Mouse (Mus musculus) brain, embryonic 14.5 days (tissue): ENCODE data around the gene Cd86.

Source experiments
- CTCF ChIP-seq: fragments of 200-500 bp; IDR thresholded peaks from 2 replicates; pipeline ENCODE4 v1.5.1; 2012; ENCODE audit warnings: inconsistent platforms, mild to moderate bottlenecking, moderate library complexity, borderline replicate concordance; ENCODE audit not compliant: insufficient read depth, insufficient read length; ENCODE audit errors: extremely low read depth
- POLR2A ChIP-seq: fragments of 200-500 bp; IDR thresholded peaks from 2 replicates; pipeline ENCODE4 v1.6.1; 2012; ENCODE audit warnings: mild to moderate bottlenecking, inconsistent platforms, borderline replicate concordance; ENCODE audit not compliant: poor library complexity, insufficient read depth, insufficient read length, severe bottlenecking; ENCODE audit errors: extremely low read depth

GRCm38 (mm10) chr16:36663484-36663883 lies 2.4 kb downstream of the Cd86 start:
- TF ChIP-seq CTCF: no peak
- no peak for TF ChIP-seq POLR2A
